Mouse (Mus musculus) limb, embryonic 14.5 days (tissue): Measurements from ENCODE around the gene Helz2. TPM values are rescaled to one million over a fixed set of nuclear protein-coding genes. Genes with fewer than 3 reads are reported as not detected.

ENCODE experiments used
- ATAC-seq: fragments of 200-750 bp; cut with Nextera tagmentation; 2 replicates; pipeline ENCODE4 v1.8.0; 2017; ENCODE audit warnings: low read depth, moderate number of reproducible peaks, moderate TSS enrichment; ENCODE audit not compliant: low FRiP score
- DNase-seq: peaks from one replicate; pipeline ENCODE4 v3.0.0-alpha.2; 2015; ENCODE audit warnings: low spot score
- H3K27ac ChIP-seq: fragments of 300-500 bp; sonication (generic); replicated peaks from 2 replicates; pipeline ENCODE4 v1.5.1; 2014; ENCODE audit warnings: low read depth, mild to moderate bottlenecking, low read length, moderate library complexity, mixed read lengths
- H3K27me3 ChIP-seq: fragments of 300-500 bp; sonication (generic); 2 replicates; pipeline ENCODE4 v1.6.1; 2014; ENCODE audit warnings: low read length, mixed read lengths; ENCODE audit not compliant: control insufficient read depth, insufficient read depth
- H3K36me3 ChIP-seq: fragments of 300-500 bp; sonication (generic); 2 replicates; pipeline ENCODE4 v1.6.1; 2014; ENCODE audit warnings: mild to moderate bottlenecking, low read length, moderate library complexity, mixed read lengths; ENCODE audit not compliant: control insufficient read depth, insufficient read depth
- H3K4me1 ChIP-seq: fragments of 300-500 bp; sonication (generic); 2 replicates; pipeline ENCODE4 v1.6.1; 2014; ENCODE audit warnings: antibody characterized with exemption, low read length, mixed read lengths; ENCODE audit not compliant: control insufficient read depth, insufficient read depth
- H3K4me2 ChIP-seq: fragments of 300-500 bp; sonication (generic); replicated peaks from 2 replicates; pipeline ENCODE4 v1.6.1; 2014; ENCODE audit warnings: low read depth, mild to moderate bottlenecking, low read length, moderate library complexity; ENCODE audit not compliant: severe bottlenecking
- H3K4me3 ChIP-seq: fragments of 300-500 bp; sonication (generic); replicated peaks from 2 replicates; pipeline ENCODE4 v1.5.1; 2014; ENCODE audit warnings: low read length
- H3K9ac ChIP-seq: fragments of 300-500 bp; sonication (generic); 2 replicates; pipeline ENCODE4 v1.6.1; 2014; ENCODE audit warnings: mild to moderate bottlenecking, low read depth, low read length, moderate library complexity; ENCODE audit not compliant: severe bottlenecking
- H3K9me3 ChIP-seq: fragments of 300-500 bp; sonication (generic); 2 replicates; pipeline ENCODE4 v1.6.1; 2016; ENCODE audit warnings: low read length; ENCODE audit not compliant: control insufficient read depth
- POLR2A ChIP-seq: fragments of 200-500 bp; IDR thresholded peaks from 2 replicates; pipeline ENCODE4 v1.8.0; 2012; ENCODE audit warnings: inconsistent platforms, mild to moderate bottlenecking, moderate library complexity, borderline replicate concordance; ENCODE audit not compliant: insufficient read depth, insufficient read length; ENCODE audit errors: extremely low read depth
- WGBS: fragments of 180-500 bp; shearing (Covaris S2); extraction: QIAGEN DNeasy Blood & Tissue Kit; methylation state at CpG from one replicate; pipeline ENCODE4 v1.1.7; 2014; 5-methylcytosine and 5-hydroxymethylcytosine counted together
- polyA plus RNA-seq, 2 experiments: library from polyadenylated mRNA; depleted of rRNA in 1 of 2; stranded (reverse) in 1 of 2; unstranded in 1 of 2; fragments of >200 nt; fragmentation: Nextera tagmentation in 1 of 2; extraction: Ambion mirVana in 1 of 2; gene quantifications; 2 replicates each; pipeline versions ENCODE4 v1.2.1 to v1.2.3; 2012 to 2014

Gene Helz2
- polyA plus RNA-seq, 2 experiments: 1.5 to 6.4 TPM

DNA sequence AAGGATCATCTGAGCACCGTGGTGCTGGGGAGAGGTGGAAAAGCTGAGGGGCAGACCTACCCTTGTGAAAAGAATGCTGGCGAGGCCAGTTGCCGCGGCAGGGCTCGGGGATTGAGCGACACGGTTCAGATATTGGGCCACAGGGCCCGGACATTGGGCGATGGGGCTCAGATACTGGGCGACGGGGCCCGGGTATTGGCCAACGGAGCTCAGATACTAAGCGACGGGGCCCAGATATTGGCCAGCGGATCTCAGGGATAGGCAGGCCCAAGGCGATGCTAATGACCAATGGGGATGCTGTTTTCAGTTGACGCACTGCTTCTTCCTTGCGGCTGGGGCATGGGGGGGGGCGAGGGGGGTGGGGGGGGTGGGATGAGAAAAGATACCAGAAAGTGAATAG, 10.7 kb downstream of the Helz2 start:
- WGBS: 80% methylated on average over 20 of the region's 20 CpGs
- Histone ChIP-seq H3K27me3 (no peaks in the 10 kb centered on the region), H3K4me2 (no peak overlapping the region), H3K9ac (no peak overlapping the region), H3K9me3 (no peaks in the 10 kb centered on the region), H3K36me3 (peaks cover 8% of the 10 kb centered on the region; the same call in 1 of the 2 replicates), H3K4me3 (no peak overlapping the region), H3K4me1 (0 out of 2 replicates have a peak, but pooled peaks cover 2% of the 10 kb centered on the region), H3K27ac (no peak overlapping the region)
- no peak for DNase-seq
- no peak for ATAC-seq
- TF ChIP-seq POLR2A: no peak

DNA sequence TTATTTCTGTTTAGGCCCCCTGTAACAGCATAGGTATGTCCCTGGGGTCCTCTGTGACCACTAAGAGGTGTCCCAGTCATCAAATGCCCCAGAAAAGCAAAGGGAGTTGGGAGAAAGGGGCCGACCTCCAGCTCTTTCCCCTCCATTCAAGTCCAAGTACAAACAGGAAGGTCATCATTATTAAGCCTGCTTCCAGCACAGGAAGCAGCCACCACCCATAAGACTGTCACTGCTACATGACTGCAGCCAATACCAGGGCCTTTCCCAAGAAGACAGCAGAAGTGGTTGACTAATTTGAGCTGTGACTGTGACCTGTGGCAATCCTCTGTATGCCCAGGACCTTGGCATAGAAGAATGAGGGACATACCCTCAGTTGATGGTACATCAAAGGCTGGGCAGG, 13.5 kb downstream of the Helz2 start:
- H3K27ac ChIP-seq: no peak overlapping the region
- TF ChIP-seq POLR2A: no peak
- no peak for ATAC-seq

DNA sequence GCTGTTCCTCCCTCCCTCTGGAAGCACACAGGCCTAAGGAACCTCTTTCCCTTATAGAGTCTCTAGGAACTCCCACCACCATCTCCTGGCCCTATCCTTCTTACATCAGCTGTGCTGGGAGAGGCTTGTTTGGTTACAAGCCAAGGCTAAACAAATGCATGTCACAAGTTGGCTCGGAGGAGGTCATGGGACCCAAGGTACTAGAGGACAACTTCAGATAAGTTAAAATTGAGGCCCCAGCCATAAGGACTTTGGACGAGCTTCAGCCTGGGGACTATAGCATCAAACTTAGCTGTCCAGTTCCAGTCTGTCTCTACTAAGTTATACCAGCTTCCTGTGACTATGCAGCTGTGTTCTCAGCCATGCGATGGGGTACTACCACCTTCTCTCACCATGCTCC, 14.7 kb downstream of the Helz2 start:
- H3K9ac ChIP-seq: no peak overlapping the region
- H3K27me3 ChIP-seq: no peaks in the 10 kb centered on the region
- no peak overlapping the region for H3K4me3 ChIP-seq
- ATAC-seq (no peak), DNase-seq (no peak)
- H3K27ac ChIP-seq: no peak overlapping the region
- no peak overlapping the region for H3K4me2 ChIP-seq
- H3K9me3 ChIP-seq: no peaks in the 10 kb centered on the region
- TF ChIP-seq POLR2A: no peak
- WGBS: 88% methylated on average over 3 of the region's 3 CpGs
- H3K4me1 ChIP-seq: 0 out of 2 replicates have a peak, but pooled peaks cover 2% of the 10 kb centered on the region
- no peaks in the 10 kb centered on the region; the same call in 1 of the 2 replicates for H3K36me3 ChIP-seq

More for the DNA sequence above, 13.5 kb downstream of the Helz2 start:
- Histone ChIP-seq H3K4me1 (0 out of 2 replicates have a peak, but pooled peaks cover 2% of the 10 kb centered on the region), H3K9me3 (no peaks in the 10 kb centered on the region), H3K4me2 (no peak overlapping the region), H3K9ac (no peak overlapping the region), H3K36me3 (peaks cover 8% of the 10 kb centered on the region; the same call in 1 of the 2 replicates), H3K4me3 (no peak overlapping the region), H3K27me3 (no peaks in the 10 kb centered on the region)
- DNase-seq: no peak
- 74% methylated on average over 1 of the region's 1 CpGs for WGBS

DNA sequence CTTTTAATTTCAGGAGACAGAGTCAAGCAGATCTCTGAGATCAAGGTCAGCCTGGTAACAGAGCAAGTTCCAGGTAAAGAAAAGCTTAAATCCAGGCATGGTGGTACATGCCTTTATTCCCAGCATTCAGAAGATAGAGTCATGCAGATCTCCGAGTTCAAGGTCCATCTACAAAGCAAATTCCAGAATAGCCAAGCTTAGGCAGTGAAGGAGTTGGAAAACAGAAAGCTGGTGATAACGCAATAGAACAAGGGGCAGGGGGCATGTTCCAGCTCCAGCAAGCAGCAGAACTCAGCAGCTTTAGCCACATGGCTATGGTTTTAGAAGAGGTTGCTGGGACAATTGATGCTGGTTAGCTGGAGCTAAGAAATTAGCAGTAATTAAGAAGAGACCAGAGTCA, 16.8 kb downstream of the Helz2 start:
- Histone ChIP-seq H3K4me3 (no peak overlapping the region), H3K4me2 (no peak overlapping the region)
- DNase-seq: no peak

DNA sequence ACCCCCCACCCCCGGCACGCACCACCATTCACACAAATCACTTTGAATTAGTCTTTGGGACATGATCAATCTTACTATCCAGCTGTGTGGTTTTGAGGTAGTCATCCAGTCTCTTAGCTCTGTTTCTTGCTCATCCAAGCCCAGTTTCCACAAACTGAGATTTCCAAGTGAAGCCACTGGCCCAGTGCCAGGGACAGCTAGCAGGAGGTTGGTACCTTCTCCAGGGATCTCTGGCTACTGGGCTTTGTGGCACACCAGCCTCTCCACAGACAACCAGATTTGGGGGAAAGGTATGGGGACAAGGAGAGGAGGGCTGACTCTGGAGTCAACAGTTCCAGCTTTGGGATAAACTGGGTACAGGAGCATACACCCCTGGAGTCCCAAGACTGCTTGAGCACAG, 21.5 kb downstream of the Helz2 start:
- H3K4me2 ChIP-seq: peak overlapping the region; percentile 59
- H3K9ac ChIP-seq: peak overlapping the region; percentile 36; the same call in 1 of the 2 replicates
- no peak for DNase-seq
- peak overlapping the region; percentile 28 for H3K4me3 ChIP-seq
- ATAC-seq: no peak
- H3K9me3 ChIP-seq: no peaks in the 10 kb centered on the region
- peaks cover 16% of the 10 kb centered on the region for H3K4me1 ChIP-seq
- WGBS: 23% methylated on average over 2 of the region's 2 CpGs
- H3K36me3 ChIP-seq: no peaks in the 10 kb centered on the region
- H3K27me3 ChIP-seq: no peaks in the 10 kb centered on the region
- H3K27ac ChIP-seq: 0 out of 2 replicates have a peak overlapping the region, but pooled peaks have one; percentile 48
- TF ChIP-seq POLR2A: no peak

More for the DNA sequence above, 16.8 kb downstream of the Helz2 start:
- 80% methylated on average over 2 of the region's 2 CpGs for WGBS
- no peak for ATAC-seq
- no peak for TF ChIP-seq POLR2A
- Histone ChIP-seq H3K36me3 (no peaks in the 10 kb centered on the region), H3K9ac (no peak overlapping the region), H3K9me3 (no peaks in the 10 kb centered on the region), H3K27ac (no peak overlapping the region), H3K4me1 (peaks cover 9% of the 10 kb centered on the region), H3K27me3 (no peaks in the 10 kb centered on the region)
